Mouse (Mus musculus) naive thymus-derived CD4-positive, alpha-beta T cell, adult 2 months (primary cell): Measurements from ENCODE around the gene Zfp697.
A peak's percentile ranks its signal among the peaks of the same experiment; 100 is the strongest.

Experiments
- DNase-seq: peaks from one replicate; pipeline ENCODE4 v3.0.0-alpha.2; 2011; ENCODE audit warnings: low read depth

The Zfp697 gene

DNA sequence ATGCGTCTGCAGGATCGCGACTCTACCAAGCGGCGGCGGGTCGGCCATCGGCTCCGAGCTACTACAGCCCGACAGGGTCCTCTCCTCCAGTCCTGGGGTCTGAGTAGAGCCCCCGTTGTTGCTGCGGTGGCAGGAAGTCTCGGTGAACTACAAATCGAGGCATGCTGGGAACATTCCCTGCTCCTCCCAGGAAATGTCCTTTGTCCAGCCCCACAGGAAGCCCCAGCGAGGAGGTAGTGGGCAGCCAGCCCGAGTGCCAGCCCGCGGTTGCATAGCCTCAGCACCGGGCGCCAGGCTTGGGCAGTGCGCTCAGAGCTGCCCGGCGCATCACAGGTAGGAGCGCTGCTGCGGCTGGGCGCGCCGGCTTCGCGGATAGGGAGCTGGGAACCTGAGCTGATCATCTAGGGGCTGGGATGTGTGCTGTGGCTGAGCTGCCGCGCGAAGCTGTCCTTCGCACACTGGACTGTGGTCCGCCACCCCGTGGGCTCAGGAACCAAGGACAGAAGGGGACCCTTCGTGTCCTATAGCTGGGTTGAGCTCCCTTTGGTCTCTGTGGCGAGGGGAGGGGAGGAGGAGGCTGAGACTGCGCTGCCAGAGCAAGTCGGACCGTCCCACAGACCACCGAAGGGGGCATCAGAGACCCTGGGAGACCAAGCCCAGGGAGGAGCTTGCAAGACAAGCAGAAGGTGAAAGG lies at the start of gene Zfp697:
Gene Zfp697, plus strand, starts transcription at position 216 of the 694 bp plus-strand sequence.
- no peak for DNase-seq

DNA sequence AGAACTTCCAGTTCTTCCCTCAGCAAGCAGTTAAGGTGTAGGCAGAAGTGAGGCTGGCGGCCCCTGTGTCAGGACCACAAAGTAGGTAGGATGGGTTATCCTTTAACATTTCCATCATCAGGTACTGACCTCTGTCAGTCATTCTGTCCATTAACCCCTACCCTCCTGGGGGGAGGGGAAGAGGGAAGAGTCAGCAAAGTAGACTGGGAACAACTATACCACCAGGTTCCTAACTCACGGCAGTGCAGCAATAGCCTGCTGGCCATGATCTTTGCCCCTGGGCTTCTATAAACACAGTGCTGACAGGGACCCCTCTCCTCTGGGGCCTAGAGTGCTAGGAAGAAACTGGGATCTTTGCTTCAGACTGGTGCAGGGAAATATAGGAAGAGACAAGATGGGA lies 48.3 kb upstream of the Zfp697 start:
- no peak for DNase-seq

DNA sequence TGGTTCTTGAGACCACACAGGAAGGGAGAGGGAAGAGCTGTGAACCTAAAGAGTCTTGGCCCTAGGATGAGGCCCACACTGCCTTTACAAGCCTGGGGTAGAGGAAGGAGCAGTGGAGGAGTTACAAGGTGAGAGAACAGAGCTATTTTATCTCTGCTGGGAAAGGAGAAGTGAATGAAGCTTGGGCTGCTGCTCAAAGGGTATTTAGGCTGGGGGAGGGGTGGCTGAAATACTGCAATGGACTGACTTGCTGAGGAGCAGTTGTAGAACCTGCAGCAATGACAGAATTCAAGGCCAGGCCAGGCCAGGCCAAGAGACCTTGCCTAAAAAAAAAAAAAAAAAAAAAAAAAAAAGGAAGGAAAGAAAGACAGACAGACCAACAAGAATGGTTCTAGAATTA lies 46.9 kb upstream of the Zfp697 start:
- DNase-seq, result no peak

DNA sequence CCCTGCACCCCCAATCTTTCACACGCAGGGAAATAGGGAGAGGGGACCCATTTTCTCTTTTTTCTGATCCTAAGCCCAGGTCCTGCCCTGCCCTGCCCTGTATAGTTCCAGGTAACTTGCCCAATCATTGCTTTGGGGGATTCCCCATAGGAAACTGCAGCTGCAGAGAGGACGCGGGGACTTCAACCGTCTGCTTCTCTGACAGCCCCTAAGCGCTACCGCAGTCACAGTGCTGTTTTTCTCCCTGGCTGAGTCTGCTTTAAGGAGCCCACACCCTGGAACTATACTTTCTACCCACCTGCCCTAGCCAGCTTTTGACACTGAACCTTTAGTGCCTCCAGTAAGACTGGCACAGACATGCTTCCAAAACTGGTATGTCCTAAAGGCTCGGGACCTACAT lies 46.4 kb upstream of the Zfp697 start:
- DNase-seq, result peak; percentile 39

DNA sequence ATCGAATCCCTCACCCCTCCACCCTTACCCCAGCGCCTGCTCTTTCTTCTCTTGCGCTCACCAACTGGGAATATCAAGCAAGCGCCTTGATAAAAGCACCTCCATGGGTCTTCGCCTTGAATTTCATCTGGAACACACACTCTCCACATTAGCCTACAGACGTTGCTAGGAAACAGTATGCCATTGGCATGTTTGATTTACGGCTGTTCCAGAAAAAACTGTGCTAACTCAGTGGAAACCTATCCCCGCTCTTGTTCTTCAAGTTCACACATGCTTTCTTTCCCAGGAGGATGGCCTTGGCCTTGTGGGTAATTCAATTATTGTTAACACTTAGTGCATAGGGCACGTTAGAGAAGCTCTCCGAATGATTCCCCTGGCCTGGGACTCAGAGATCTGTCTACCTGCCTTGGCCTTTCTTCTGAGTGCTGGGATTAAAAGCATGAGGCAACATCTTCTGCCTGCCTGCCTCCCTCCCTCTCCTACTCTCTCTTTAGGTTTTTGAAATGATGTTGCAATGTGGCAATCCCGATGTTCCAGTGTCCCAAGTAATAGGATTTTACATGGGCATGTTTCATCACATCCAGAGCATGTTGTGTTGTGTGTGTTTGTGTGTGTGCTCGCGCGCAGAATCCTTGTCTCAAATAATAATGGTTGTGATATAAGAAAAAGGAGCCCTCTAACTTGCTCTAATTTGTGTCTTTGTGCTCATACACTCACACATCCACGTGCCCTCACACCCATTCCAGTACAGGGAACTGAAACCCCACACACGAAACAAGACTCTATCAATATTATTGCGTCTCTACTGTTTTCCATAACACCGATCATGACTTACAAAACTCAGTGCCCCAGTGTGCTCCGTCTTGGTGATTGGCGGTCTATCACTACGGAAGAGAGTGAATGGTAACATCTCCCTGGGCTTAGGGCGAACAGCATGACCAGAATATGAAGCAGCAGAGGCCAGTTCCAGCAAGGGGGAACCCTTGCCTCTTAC lies 45.3 kb upstream of the Zfp697 start:
- DNase-seq, result no peak

DNA sequence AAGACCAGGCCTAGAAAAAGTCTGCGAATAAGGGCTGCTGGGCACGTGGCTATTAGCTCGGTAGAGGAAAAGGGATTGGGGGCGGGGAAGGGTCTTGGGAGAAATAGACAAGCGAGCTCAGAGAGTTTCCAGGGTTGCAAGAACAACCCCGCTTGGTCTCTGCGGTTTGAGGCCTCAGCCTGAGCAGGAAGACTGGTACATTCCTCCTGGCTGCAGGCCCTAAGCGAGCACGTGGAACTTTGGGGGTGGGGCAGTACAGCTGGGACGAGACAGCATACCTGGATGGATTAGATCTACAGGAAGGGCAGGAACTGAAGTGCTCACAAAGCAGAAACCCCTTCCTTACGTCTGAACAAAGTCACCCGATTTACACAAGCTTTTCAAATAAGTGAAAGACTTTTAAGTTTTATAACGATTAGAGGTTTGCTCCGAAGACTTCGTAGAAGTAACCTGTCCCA lies 43.6 kb upstream of the Zfp697 start:
- DNase-seq, result peak; percentile 57

DNA sequence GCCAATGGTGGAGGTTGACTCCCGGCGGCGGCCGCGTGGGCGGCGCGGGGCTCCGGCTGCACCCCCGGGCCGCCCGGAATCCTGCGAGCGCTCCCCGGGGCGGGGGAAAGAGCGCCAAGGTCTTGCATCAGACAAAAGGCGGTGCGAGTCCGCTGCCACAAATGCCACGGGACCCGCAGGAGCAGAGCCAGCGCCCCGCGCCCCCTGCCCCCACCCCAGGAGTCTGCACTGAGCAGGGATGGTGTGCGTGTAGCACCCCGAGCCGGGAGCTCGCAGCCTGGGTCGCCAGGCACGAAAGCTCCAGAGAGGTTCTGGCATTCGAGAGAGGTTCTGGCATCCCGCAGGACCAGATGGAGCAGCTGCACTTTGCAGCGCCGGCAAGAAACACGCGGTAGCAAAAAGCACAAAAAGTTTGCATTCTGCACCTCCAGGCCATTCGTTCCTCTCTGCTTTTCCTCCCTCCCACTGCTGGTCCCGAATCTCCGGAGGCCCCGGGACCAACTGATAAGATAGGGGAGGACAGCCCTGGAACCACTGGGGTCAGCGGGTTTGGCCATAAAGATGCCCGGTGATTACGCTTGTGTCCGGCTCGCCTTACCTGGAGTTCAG lies 43.1 kb upstream of the Zfp697 start:
- DNase-seq, result peak; percentile 46

DNA sequence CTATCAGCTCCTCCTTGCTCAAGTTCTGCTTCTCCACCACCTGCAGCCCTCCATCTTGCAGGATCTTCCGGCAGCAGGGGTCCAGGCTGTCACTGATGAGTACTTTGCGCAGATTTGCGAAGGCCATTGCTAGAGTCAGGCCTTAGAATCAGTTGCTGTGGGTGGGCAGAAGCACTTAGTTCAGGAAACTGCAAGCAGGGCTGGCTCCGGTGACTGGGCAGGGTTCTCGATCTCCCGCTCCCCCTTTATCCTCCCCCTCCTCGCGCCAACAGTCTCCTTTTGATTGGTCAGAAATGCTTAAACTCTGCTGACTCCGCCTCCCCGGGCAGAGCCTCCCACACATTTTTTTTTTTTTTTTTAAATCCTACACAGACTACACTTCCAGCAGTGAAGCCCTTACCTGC lies 42.6 kb upstream of the Zfp697 start, which contains the start of gene Phgdh:
Gene Phgdh, minus strand, starts transcription at position 285 of the 404 bp plus-strand sequence.
- peak; percentile 87 for DNase-seq

DNA sequence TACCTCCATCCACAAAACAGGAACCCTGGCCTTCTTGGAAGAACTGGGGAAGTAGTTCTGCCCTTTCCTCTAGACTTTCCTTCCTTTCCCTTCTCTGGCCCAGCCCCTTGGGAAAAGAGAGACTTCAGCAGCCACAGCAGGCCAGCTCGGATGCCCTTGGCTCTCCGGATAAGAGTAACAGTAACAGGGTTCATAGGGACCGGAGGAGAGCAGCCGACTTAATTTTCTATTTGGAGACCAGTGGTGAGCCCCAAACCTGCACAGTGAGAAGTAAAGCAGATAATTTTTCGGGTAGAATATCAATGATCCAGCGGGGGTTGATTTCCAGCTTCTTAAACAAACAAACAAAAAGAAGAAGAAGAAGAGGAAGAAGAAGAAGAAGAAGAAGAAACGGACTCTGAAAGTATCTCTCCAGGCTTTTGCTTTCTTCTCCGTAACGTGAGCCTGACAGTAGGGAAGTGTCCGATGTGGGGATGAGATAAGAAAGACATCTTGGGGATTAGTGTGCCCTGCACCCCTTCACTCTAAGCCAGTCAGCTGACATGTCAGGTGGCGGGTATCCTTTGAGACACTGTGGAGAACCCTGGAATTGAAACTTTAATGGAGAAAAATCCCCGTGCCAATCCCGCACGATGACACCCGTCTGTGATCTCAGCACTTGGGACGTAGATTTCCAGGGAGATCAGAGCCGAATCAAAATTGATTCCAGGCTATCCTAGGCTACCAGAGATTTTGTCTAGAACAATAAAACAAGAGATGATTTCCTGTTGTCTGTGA lies 41.3 kb upstream of the Zfp697 start:
- DNase-seq, result no peak

DNA sequence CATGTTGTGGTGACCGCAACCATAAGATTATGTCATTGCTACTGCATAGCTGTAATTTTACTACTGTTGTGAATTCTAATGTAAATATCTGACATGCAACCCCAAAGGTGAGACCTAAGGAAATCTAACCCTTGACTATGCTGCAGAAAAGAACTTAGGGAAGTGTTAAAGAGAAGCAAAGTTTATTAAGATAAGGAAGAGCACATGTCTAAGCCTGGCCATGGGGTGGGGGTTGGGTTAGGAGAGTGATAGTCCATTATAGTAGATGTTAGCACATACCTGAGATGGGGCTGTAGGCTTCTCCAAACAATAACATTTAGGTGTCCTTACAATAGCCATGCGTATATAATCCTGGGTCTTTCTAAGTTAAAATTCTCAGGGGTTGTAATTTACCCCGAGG lies 39.0 kb upstream of the Zfp697 start:
- no peak for DNase-seq

DNA sequence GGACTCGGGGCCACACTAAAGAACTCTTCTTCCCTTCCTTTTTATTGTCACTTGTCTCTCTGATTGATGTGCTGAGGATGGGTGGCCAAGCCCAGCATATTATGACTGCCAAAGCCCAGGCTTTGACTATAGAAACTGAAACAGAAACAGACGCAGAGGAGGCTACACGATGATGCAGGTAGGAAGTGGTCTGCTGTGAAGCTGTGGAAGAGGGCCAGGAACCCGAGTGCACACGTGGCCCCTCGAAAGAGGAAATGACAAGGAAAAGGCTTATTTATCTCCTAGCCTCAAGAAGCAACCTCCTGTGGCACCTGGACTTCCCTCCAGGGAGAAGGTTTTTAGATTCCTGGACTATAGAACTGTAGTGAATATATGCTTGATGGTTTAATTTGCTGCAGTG lies 34.2 kb upstream of the Zfp697 start:
- DNase-seq, result peak; percentile 90

DNA sequence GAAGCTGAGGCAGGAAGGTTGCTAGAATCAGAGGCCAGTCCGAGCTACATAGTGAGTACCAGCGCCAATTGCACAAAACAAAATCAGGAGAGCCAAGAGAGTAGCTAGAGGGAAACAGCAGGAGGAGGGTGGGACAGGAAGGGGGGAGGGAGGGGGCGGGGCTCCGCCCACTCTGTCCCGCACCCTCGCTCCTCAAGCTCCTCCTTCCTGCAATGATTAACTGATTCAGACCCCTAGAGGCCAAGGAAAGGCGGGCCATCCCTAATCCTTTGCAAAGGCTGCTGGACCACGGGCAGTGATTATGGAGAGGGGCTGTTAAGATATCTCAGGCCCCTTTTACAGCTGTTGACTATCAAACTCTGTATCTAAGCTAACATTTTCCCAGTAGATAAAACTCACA lies 33.6 kb upstream of the Zfp697 start:
- no peak for DNase-seq

DNA sequence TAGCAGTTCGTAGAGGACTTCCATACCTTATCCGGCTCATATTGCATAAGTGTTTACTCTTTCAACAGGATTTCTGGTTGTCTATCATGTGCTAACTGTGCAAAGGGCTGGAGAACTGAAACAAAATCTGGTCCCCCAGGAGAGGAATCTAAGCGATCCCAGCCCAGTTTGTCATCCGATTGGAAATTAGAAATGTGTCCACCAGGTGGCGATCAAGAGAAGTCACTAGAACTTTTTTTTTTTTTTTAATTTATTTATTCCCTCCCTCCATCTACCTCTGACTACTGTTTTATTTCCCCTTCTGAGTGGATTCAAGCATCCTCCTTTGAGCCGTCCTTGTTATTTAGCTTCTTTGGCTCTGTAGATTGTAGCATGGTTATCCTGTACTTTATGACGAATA lies 28.4 kb upstream of the Zfp697 start:
- DNase-seq, result peak; percentile 85

DNA sequence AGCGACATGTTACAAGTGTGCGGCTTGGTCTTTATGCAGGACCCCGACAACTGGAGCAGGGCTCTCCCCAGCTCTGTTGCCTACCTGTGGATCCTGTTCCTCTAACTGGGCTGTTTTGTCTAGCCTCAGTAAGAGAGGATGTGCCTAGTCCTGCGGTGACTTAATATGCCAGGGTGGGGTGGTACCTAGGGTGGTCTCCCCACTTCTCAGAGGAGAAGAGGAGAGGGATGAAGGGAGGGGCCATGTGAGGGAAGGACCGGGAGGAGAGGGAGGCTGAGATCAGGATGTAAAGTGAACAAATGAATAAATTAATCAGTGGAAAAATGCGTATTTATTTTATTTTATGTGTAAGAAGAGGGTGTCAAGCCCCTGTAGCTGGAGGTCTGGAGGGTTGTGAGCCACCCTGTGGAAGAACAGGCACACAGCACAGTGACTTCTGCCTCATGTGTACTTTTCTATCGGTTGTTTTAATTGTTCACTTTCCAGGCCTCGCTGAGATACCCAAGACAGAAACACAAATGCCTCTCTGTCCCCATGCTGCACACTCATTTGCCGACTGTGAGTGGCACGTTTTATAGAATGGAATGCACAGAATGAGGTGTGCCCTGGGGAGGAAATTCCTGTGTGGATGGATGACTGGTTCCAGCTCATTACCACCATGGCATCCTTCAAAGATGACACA lies 26.8 kb upstream of the Zfp697 start:
- DNase-seq, result no peak

DNA sequence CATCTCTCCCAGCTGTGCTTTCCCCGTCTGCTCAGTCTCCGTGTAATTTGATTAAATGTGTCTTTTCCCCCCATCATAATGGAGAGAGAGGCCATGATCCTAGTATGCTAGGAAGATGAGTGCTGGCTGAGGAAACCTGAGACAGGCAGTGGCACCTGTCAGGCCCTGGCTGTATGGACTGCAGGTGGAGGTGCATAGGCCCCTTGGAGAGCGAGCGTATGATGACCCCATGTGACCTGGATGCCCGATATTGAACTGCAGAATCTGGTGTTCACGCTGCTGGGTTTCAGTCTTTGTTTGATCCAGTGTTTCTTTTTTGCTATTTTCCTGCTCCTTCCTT lies 26.3 kb upstream of the Zfp697 start:
- no peak for DNase-seq

DNA sequence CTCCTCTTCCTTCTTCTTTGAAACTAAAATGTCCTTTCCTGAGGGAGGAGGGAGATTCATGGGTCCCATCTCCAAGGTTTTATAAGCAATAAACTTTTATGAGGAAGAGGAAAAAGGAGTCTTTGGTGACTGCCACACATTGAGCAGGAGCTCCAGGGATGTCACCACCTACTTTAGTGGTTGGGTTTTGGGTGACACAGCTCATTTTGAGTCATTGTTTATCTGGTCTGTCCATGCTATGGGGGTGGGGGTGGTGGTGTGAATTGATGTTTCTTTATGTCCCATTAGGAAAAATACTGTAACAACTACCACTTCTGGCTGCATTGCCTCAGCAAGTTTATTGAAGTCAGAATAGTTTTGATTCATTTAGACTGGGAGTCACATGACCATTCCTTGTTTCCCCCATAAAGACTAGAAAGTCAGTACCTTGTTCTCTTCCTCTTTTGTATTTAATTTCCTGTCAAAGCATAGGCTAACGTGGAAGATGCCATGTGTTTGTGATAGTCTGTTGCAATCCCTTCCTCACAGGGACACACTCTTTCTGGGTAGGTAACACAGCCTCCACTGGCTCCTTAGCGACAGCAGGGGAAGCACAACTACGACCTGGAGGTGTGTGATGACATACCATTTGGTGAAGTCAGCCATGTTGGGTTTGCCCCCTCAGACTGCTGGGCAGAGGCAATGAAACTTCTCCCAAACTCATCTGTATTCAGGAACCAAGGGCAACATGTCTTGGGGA lies 25.5 kb upstream of the Zfp697 start:
- DNase-seq, result no peak

DNA sequence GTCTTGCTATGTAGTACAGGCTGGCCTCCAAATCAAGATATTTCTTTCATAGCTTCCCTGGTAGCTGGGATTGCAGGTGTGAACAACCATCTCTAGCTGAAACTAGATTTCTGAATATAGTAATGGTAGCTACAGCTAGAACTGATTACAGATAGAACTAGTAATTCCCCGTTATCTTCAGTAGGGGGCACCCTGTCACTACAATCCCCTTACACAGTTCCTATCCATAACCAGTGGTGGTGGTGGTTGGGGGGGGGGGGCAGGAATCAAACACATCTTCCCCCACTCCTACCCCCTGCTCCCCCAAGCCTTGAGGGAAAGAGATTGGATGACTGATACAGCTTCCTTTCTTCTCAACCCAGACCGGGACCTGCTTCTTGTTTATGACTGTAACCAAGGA lies 19.5 kb upstream of the Zfp697 start:
- peak; percentile 67 for DNase-seq

DNA sequence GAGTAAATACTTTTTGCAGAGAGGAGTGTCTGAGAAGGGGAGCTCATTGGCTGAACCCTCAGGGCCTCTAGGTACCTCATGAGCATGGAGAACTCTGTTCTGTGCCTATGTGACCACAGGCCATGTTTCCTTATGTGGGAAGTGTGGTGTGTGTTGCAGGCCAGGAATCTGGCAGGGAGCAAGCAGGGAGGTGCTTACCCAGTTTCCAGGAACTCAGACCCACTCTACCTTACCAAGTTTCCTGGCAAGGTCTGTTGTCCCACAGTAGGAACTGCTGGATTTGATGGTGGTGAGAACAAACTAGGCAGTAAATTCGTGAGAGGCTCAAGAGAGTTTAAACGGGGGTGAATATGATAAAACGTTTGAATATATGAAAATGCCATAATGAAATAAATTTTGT lies 16.2 kb upstream of the Zfp697 start:
- DNase-seq, result no peak

DNA sequence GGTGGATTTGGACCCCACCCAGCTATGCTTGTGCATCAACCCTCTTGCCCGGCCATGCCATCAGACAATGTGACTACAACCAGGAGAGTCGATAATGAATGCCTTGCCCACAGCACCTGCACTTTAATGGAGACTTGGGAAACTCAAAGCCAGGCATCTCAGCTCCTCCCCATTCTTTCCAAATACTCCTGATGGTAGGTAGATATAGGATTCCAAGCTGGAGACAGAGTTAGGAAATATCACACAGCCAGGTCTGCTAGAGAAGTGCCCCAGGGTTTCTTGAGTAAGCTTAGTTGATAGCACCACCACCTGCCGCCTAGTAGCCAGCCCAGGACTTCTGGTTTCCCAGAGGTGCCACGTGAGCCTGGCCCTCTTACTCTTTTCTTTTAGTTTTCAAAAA lies 15.4 kb upstream of the Zfp697 start:
- no peak for DNase-seq

DNA sequence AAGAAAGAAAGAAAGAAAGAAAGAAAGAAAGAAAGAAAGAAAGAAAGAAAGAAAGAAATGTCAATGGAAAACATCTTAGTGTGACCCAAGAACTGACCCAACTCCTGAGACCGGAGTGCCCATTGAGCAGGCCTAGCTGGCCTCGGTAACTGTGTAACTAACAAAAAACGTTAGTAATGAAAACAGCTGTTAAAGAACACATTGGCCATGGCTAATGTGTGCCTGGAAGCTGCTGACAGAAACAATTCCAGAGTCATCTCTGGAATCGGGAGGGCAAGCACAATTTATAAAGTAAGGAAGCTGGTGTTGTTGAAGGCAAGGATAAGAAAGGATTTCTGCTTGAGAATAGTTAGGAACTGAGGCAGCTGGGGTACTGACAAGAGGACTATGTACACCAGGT lies 14.0 kb upstream of the Zfp697 start:
- DNase-seq, result no peak

DNA sequence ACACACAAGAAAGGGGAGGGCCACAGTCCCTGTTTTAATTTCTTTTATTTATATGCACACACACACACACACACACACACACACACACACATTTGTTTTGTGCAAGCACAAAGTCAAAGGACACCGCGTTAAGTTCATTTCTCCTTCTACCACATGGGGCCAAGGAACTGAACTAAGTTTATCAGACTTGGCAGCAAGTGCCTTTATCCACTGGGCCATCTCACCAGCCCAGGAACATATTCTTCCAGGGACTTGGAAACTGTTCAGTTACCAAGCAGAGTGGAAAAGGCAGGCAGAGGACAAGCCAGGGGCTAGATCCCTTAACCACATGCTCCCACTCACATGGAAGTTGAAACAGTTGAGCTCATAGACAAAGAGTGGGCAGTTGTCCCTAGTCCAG lies 13.5 kb upstream of the Zfp697 start:
- DNase-seq, result no peak
